26 mouse cellular contexts compared by ENCODE assay signal in genomic region chr10:52377813-52378212, GRCm38 (mm10). TPM values are rescaled to one million over a fixed set of nuclear protein-coding genes. Genes with fewer than 3 reads are reported as not detected.
DNase-seq lines count a peak whose midpoint lies in the region; TF ChIP-seq lines count a peak whose summit lies in the region.
"Had no signal": no experiment of that assay in that cellular context is flagged by ENCODE, and none has a peak within 500 bp of the region (broad histone marks: within the 10 kb centered on the region; RNA-seq: fewer than 3 reads in every experiment).

No protein-coding gene starts in this region.

- no peak overlapping the region for H3K4me3 ChIP-seq in MEL (ENCODE audit: control insufficient read depth in 1 of 2, insufficient read depth in 1 of 2, low read depth in 2 of 2, low read length in 2 of 2)

- H3K27me3 ChIP-seq in MEL (ENCODE audit: control insufficient read depth in 1 of 2, insufficient read depth in 2 of 2, low read length in 2 of 2), result no peaks in the 10 kb centered on the region
- H3K27me3 ChIP-seq: CH12.LX, Patski had no signal

- no peaks in the 10 kb centered on the region for H3K9me3 ChIP-seq in MEL (replicated peaks; ENCODE audit: insufficient read depth, low read length)
- H3K9me3 ChIP-seq: G1E had no signal

- no peak for TF ChIP-seq CTCF in MEL (IDR thresholded peaks at IDR 0.05 in 2 of 3, conservative IDR thresholded peaks at IDR 0.05 in 1 of 3; ENCODE audit: control insufficient read depth in 1 of 3, insufficient read depth in 1 of 3, low read depth in 2 of 3, low read length in 3 of 3, poor library complexity in 1 of 3, severe bottlenecking in 1 of 3)

- peaks cover 3 to 26% of the 10 kb centered on the region in 2 experiments; a peak in 3 of 4 replicates for H3K36me3 ChIP-seq in MEL (ENCODE audit: control insufficient read depth in 1 of 2, insufficient read depth in 2 of 2, low read length in 2 of 2)

- DNase-seq in A20 (ENCODE audit: low read depth, low spot score) (peak; percentile 18), MEL (ENCODE audit: low read depth, low spot score) (peak; percentile 43)
- no peak for DNase-seq in left cerebral cortex, adult 8-10 months (ENCODE audit: low spot score in 2 of 2)
- no peak for DNase-seq in lung, postnatal 25 days (ENCODE audit: low spot score)
- DNase-seq: adrenal gland, adult 2 months; adrenal gland, adult 8-10 months; adrenal gland, postnatal 10 days; adrenal gland, postnatal 14 days; adrenal gland, postnatal 25 days; adrenal gland, postnatal 36 days; B cell, adult 2 months; cerebellum, adult 11 months; cerebellum, adult 11-12 months; cerebellum, adult 18-20 months; cerebellum, adult 2 months; cerebellum, adult 8-10 months had no signal

- no peak for TF ChIP-seq RAD21 in MEL (IDR thresholded peaks at IDR 0.05; ENCODE audit: low read depth, low read length)

- H3K79me2 ChIP-seq in MEL (ENCODE audit: control insufficient read depth, insufficient read depth, low read length, poor library complexity), result peaks cover 16% of the 10 kb centered on the region

- H3K4me1 ChIP-seq in MEL (ENCODE audit: control insufficient read depth in 1 of 2, insufficient read depth in 2 of 2, low read length in 2 of 2), result peaks cover 5 to 16% of the 10 kb centered on the region in 2 experiments

- TF ChIP-seq POLR2A in MEL (IDR thresholded peaks at IDR 0.05; ENCODE audit: control insufficient read depth in 1 of 2, insufficient read depth in 1 of 2, low read depth in 1 of 2, low read length in 2 of 2, poor library complexity in 1 of 2), result no peak

- no peak for TF ChIP-seq EP300 in MEL (IDR thresholded peaks at IDR 0.05; ENCODE audit: low read depth in 1 of 2, low read length in 2 of 2)

- H3K27ac ChIP-seq in MEL (ENCODE audit: control insufficient read depth, low read depth, low read length), result no peak overlapping the region

- no peak overlapping the region for H3K9ac ChIP-seq in MEL (ENCODE audit: control insufficient read depth, low read depth, low read length, poor library complexity, severe bottlenecking)

TF ChIP-seq in MEL, 35 proteins besides CTCF, POLR2A, EP300 and RAD21:
- TF ChIP-seq CHD1 (IDR thresholded peaks at IDR 0.05; ENCODE audit: low read depth, low read length), result no peak
- peak; percentile 69; the same call in 1 of the 2 replicates for TF ChIP-seq GATA1 (IDR thresholded peaks at IDR 0.05; ENCODE audit: low read depth, low read length)
- 0 out of 2 replicates have a peak, but pooled peaks have one; percentile 66 for TF ChIP-seq RCOR1 (IDR thresholded peaks at IDR 0.05; ENCODE audit: low read depth, low read length)
- TF ChIP-seq NELFE (IDR thresholded peaks at IDR 0.05; ENCODE audit: low read depth, low read length), result no peak

RNA-seq across cellular contexts. Expression of gene Gopc, which starts 4.1 kb away (rescaled TPM):
- 6.2 and 6.4 TPM in 2 replicates for total RNA-seq in MEL (2012; rRNA removed)
- polyA plus RNA-seq in MEL (2012; ENCODE audit: insufficient read depth in 1 of 2, insufficient read length in 2 of 2, low read depth in 1 of 2, low replicate concordance in 2 of 2, missing spikeins in 1 of 2), result 1 to 10 TPM in 1 of 2 experiments, not detected in 1; 8.2 TPM
- total RNA-seq in left cerebral cortex, adult 8-10 months (2022), result 10 to 100 TPM; 40.2 to 43.0 (median 41.9) TPM

RNA-seq across cellular contexts. Expression of gene Nepn, which starts 11.0 kb away (rescaled TPM):
- total RNA-seq in MEL (2012; rRNA removed), result 0.12 and 0.13 TPM in 2 replicates
- polyA plus RNA-seq in MEL (2012; ENCODE audit: insufficient read depth in 1 of 2, insufficient read length in 2 of 2, low read depth in 1 of 2, low replicate concordance in 2 of 2, missing spikeins in 1 of 2), result under 1 TPM in 1 of 2 experiments, not detected in 1; 0.17 TPM
- not detected for total RNA-seq in left cerebral cortex, adult 8-10 months (2022)
- total RNA-seq: adrenal gland, adult 8-10 months; CH12.LX; ES-E14; G1E had no signal
- polyA plus RNA-seq: activated CD4-positive, CD25-positive, alpha-beta regulatory T cell, adult 4 months; C2C12; CD4-positive, CD25-positive, alpha-beta regulatory T cell, adult 4 months; G1E; Patski had no signal

RNA-seq across cellular contexts. Expression of gene Gm26741, which starts 19.2 kb away (rescaled TPM):
- total RNA-seq in MEL (2012; rRNA removed), result not detected in 2 replicates
- not detected for polyA plus RNA-seq in MEL (2012; ENCODE audit: insufficient read depth in 1 of 2, insufficient read length in 2 of 2, low read depth in 1 of 2, low replicate concordance in 2 of 2, missing spikeins in 1 of 2)
- total RNA-seq in left cerebral cortex, adult 8-10 months (2022), result not detected
- total RNA-seq: adrenal gland, adult 18-20 months; adrenal gland, adult 2 months; adrenal gland, adult 8-10 months; adrenal gland, postnatal 10 days; adrenal gland, postnatal 14 days; adrenal gland, postnatal 25 days; adrenal gland, postnatal 36 days; adrenal gland, postnatal 4 days; CH12.LX; ES-E14; G1E had no signal
- polyA plus RNA-seq: activated CD4-positive, CD25-positive, alpha-beta regulatory T cell, adult 4 months; adrenal gland, adult 2 months; brain, embryonic 14.5 days; C2C12; CD4-positive, CD25-positive, alpha-beta regulatory T cell, adult 4 months; cerebellum, adult 2 months; G1E; Patski had no signal

RNA-seq across cellular contexts. Expression of gene Nus1, which starts 39.5 kb away (rescaled TPM):
- 24.8 and 25.6 TPM in 2 replicates for total RNA-seq in MEL (2012; rRNA removed)
- 10 to 100 TPM; 43.5 to 52.4 TPM for polyA plus RNA-seq in MEL (2012; ENCODE audit: insufficient read depth in 1 of 2, insufficient read length in 2 of 2, low read depth in 1 of 2, low replicate concordance in 2 of 2, missing spikeins in 1 of 2)
- total RNA-seq in left cerebral cortex, adult 8-10 months (2022), result 10 to 100 TPM; 56.8 to 71.7 (median 60.3) TPM

Comparison
In these comparisons a context has a peak if more than half of its experiments do, and no peak if none do; other contexts are left out.
1. DNase-seq: peak in A20 (single experiment) and MEL (single experiment); none in left cerebral cortex, adult 8-10 months (0 of 2) and lung, postnatal 25 days (single experiment).